Mouse (Mus musculus): ENCODE data around the gene Clec2i. TPM values are rescaled to one million over a fixed set of nuclear protein-coding genes. Genes with fewer than 3 reads are reported as not detected.
"Not testable (repeated sequence)": the region's sequence is repeated elsewhere in the genome, so short reads cannot be mapped to it uniquely, and the experiment has no call there.

Gene Clec2i
- polyA plus RNA-seq (2014; fragmentation: Nextera tagmentation; extraction: Ambion mirVana): 0.08 TPM in 1 of 2 replicates, not detected in the other

- H3K4me3 ChIP-seq (ENCODE audit: low read depth, low read length); H3K4me1 ChIP-seq (replicated peaks; ENCODE audit: control insufficient read depth, insufficient read depth, low read length); H3K36me3 ChIP-seq (ENCODE audit: control insufficient read depth, insufficient read depth, low read length); H3K9me3 ChIP-seq (ENCODE audit: control insufficient read depth, low read length); H3K27me3 ChIP-seq (ENCODE audit: control insufficient read depth, insufficient read depth, low read length); H3K27ac ChIP-seq (ENCODE audit: low read depth, low read length); H3K4me2 ChIP-seq (replicated peaks; ENCODE audit: low read depth, low read length); ATAC-seq (ENCODE audit: low FRiP score); H3K9ac ChIP-seq (ENCODE audit: low read depth, low read length); DNase-seq (ENCODE audit: low spot score): not testable (repeated sequence)
- WGBS: 85% methylated on average over 5 of the region's 6 CpGs
Measured at GRCm38 (mm10) chr6:128887091-128887790, at the start of gene Clec2i. Gene Clec2i (plus strand): TSS chr6:128887588.

GRCm38 (mm10) chr6:128838342-128839265 is 48.8 kb upstream of the Clec2i start:
- ATAC-seq (ENCODE audit: low FRiP score): peak; percentile 62

GRCm38 (mm10) chr6:128839266-128839771 is 48.1 kb upstream of the Clec2i start:
- under 1% methylated on average over 17 of the region's 17 CpGs for WGBS
- H3K9me3 ChIP-seq (ENCODE audit: control insufficient read depth, low read length): no peaks in the 10 kb centered on the region

More at GRCm38 (mm10) chr6:128838342-128839265, 48.8 kb upstream of the Clec2i start:
- peak overlapping the region; percentile 66 for H3K4me3 ChIP-seq (ENCODE audit: low read depth, low read length)
- H3K27ac ChIP-seq (ENCODE audit: low read depth, low read length): peak overlapping the region; percentile 64
- no peaks in the 10 kb centered on the region for H3K9me3 ChIP-seq (ENCODE audit: control insufficient read depth, low read length)
- peak overlapping the region; percentile 45 for H3K4me2 ChIP-seq (replicated peaks; ENCODE audit: low read depth, low read length)
- under 1% methylated on average over 49 of the region's 49 CpGs for WGBS
- no peaks in the 10 kb centered on the region for H3K4me1 ChIP-seq (replicated peaks; ENCODE audit: control insufficient read depth, insufficient read depth, low read length)
- H3K9ac ChIP-seq (ENCODE audit: low read depth, low read length): peak overlapping the region; percentile 82
- no peaks in the 10 kb centered on the region for H3K27me3 ChIP-seq (ENCODE audit: control insufficient read depth, insufficient read depth, low read length)
- DNase-seq (ENCODE audit: low spot score): peak; percentile 92
- H3K36me3 ChIP-seq (ENCODE audit: control insufficient read depth, insufficient read depth, low read length): no peaks in the 10 kb centered on the region

GRCm38 (mm10) chr6:128839921-128840320 is 47.5 kb upstream of the Clec2i start:
- no peak overlapping the region for H3K4me2 ChIP-seq (replicated peaks; ENCODE audit: low read depth, low read length)
- H3K9ac ChIP-seq (ENCODE audit: low read depth, low read length): no peak overlapping the region
- 60% methylated on average over 7 of the region's 7 CpGs for WGBS
- no peak for ATAC-seq (ENCODE audit: low FRiP score)
- H3K36me3 ChIP-seq (ENCODE audit: control insufficient read depth, insufficient read depth, low read length): no peaks in the 10 kb centered on the region
- H3K27me3 ChIP-seq (ENCODE audit: control insufficient read depth, insufficient read depth, low read length): no peaks in the 10 kb centered on the region
- H3K27ac ChIP-seq (ENCODE audit: low read depth, low read length): no peak overlapping the region
- peak; percentile 9 for DNase-seq (ENCODE audit: low spot score)
- peak overlapping the region; percentile 66 for H3K4me3 ChIP-seq (ENCODE audit: low read depth, low read length)
- no peaks in the 10 kb centered on the region for H3K9me3 ChIP-seq (ENCODE audit: control insufficient read depth, low read length)
- no peaks in the 10 kb centered on the region for H3K4me1 ChIP-seq (replicated peaks; ENCODE audit: control insufficient read depth, insufficient read depth, low read length)

More at GRCm38 (mm10) chr6:128839266-128839771, 48.1 kb upstream of the Clec2i start:
- DNase-seq (ENCODE audit: low spot score) (peak; percentile 90), ATAC-seq (ENCODE audit: low FRiP score) (peak; percentile 22)
- H3K27ac ChIP-seq (ENCODE audit: low read depth, low read length): peak overlapping the region; percentile 30
- H3K36me3 ChIP-seq (ENCODE audit: control insufficient read depth, insufficient read depth, low read length): no peaks in the 10 kb centered on the region
- peak overlapping the region; percentile 66 for H3K4me3 ChIP-seq (ENCODE audit: low read depth, low read length)
- H3K4me2 ChIP-seq (replicated peaks; ENCODE audit: low read depth, low read length): peak overlapping the region; percentile 45
- H3K9ac ChIP-seq (ENCODE audit: low read depth, low read length): peak overlapping the region; percentile 29
- H3K27me3 ChIP-seq (ENCODE audit: control insufficient read depth, insufficient read depth, low read length): no peaks in the 10 kb centered on the region
- no peaks in the 10 kb centered on the region for H3K4me1 ChIP-seq (replicated peaks; ENCODE audit: control insufficient read depth, insufficient read depth, low read length)

- ATAC-seq (ENCODE audit: low FRiP score): not testable (repeated sequence)
- WGBS: 84% methylated on average over 3 of the region's 3 CpGs
Measured at GRCm38 (mm10) chr6:128840669-128841068, 46.7 kb upstream of the Clec2i start.

GRCm38 (mm10) chr6:128841327-128842089 is 45.9 kb upstream of the Clec2i start:
- DNase-seq (ENCODE audit: low spot score): peak; percentile 12
- H3K9ac ChIP-seq (ENCODE audit: low read depth, low read length): no peak overlapping the region

More at GRCm38 (mm10) chr6:128840669-128841068, 46.7 kb upstream of the Clec2i start:
- H3K4me3 ChIP-seq (ENCODE audit: low read depth, low read length); H3K9ac ChIP-seq (ENCODE audit: low read depth, low read length); H3K27me3 ChIP-seq (ENCODE audit: control insufficient read depth, insufficient read depth, low read length); H3K4me2 ChIP-seq (replicated peaks; ENCODE audit: low read depth, low read length); H3K36me3 ChIP-seq (ENCODE audit: control insufficient read depth, insufficient read depth, low read length); H3K4me1 ChIP-seq (replicated peaks; ENCODE audit: control insufficient read depth, insufficient read depth, low read length); H3K9me3 ChIP-seq (ENCODE audit: control insufficient read depth, low read length); H3K27ac ChIP-seq (ENCODE audit: low read depth, low read length); DNase-seq (ENCODE audit: low spot score): not testable (repeated sequence)

GRCm38 (mm10) chr6:128842356-128842944 is 44.9 kb upstream of the Clec2i start:
- no peaks in the 10 kb centered on the region for H3K36me3 ChIP-seq (ENCODE audit: control insufficient read depth, insufficient read depth, low read length)
- peak overlapping the region; percentile 67; the same call in 1 of the 2 replicates for H3K27ac ChIP-seq (ENCODE audit: low read depth, low read length)
- H3K4me3 ChIP-seq (ENCODE audit: low read depth, low read length): peak overlapping the region; percentile 79
- no peaks in the 10 kb centered on the region for H3K4me1 ChIP-seq (replicated peaks; ENCODE audit: control insufficient read depth, insufficient read depth, low read length)
- ATAC-seq (ENCODE audit: low FRiP score) (no peak), DNase-seq (ENCODE audit: low spot score) (no peak)
- H3K9ac ChIP-seq (ENCODE audit: low read depth, low read length): peak overlapping the region; percentile 70
- no peaks in the 10 kb centered on the region for H3K9me3 ChIP-seq (ENCODE audit: control insufficient read depth, low read length)
- peak overlapping the region; percentile 68 for H3K4me2 ChIP-seq (replicated peaks; ENCODE audit: low read depth, low read length)
- under 1% methylated on average over 20 of the region's 20 CpGs for WGBS
- H3K27me3 ChIP-seq (ENCODE audit: control insufficient read depth, insufficient read depth, low read length): no peaks in the 10 kb centered on the region

More at GRCm38 (mm10) chr6:128841327-128842089, 45.9 kb upstream of the Clec2i start:
- Histone ChIP-seq H3K4me2 (replicated peaks; ENCODE audit: low read depth, low read length) (peak overlapping the region; percentile 68), H3K4me1 (replicated peaks; ENCODE audit: control insufficient read depth, insufficient read depth, low read length) (no peaks in the 10 kb centered on the region), H3K9me3 (ENCODE audit: control insufficient read depth, low read length) (no peaks in the 10 kb centered on the region), H3K36me3 (ENCODE audit: control insufficient read depth, insufficient read depth, low read length) (no peaks in the 10 kb centered on the region), H3K27me3 (ENCODE audit: control insufficient read depth, insufficient read depth, low read length) (no peaks in the 10 kb centered on the region), H3K27ac (ENCODE audit: low read depth, low read length) (no peak overlapping the region), H3K4me3 (ENCODE audit: low read depth, low read length) (peak overlapping the region; percentile 79)
- ATAC-seq (ENCODE audit: low FRiP score): no peak
- WGBS: 45% methylated on average over 4 of the region's 4 CpGs
